Mouse (Mus musculus) hindbrain, embryonic 16.5 days (tissue): ENCODE results near the gene Olfr322. TPM values are rescaled to one million over a fixed set of nuclear protein-coding genes. Genes with fewer than 3 reads are reported as not detected.

Experiments
- ATAC-seq: fragments of 200-750 bp; cut with Nextera tagmentation; 2 replicates; pipeline ENCODE4 v1.8.0; 2017; ENCODE audit warnings: moderate TSS enrichment, moderate library complexity
- H3K27ac ChIP-seq: fragments of 300-500 bp; sonication (generic); 2 replicates; pipeline ENCODE4 v1.5.1; 2014; ENCODE audit warnings: low read depth, mild to moderate bottlenecking, control low read depth, low read length, moderate library complexity
- H3K27me3 ChIP-seq: fragments of 300-500 bp; sonication (generic); replicated peaks from 2 replicates; pipeline ENCODE4 v1.6.1; 2014; ENCODE audit warnings: low read length; ENCODE audit not compliant: control insufficient read depth, insufficient read depth
- H3K36me3 ChIP-seq: fragments of 300-500 bp; sonication (generic); 2 replicates; pipeline ENCODE4 v1.6.1; 2014; ENCODE audit warnings: mild to moderate bottlenecking, low read length, moderate library complexity, mixed read lengths; ENCODE audit not compliant: control insufficient read depth, insufficient read depth
- H3K4me1 ChIP-seq: fragments of 300-500 bp; sonication (generic); 2 replicates; pipeline ENCODE4 v1.6.1; 2014; ENCODE audit warnings: low read depth, low read length; ENCODE audit not compliant: control insufficient read depth, insufficient read depth
- H3K4me2 ChIP-seq: fragments of 300-500 bp; sonication (generic); 2 replicates; pipeline ENCODE4 v1.6.1; 2014; ENCODE audit warnings: mild to moderate bottlenecking, low read length, control low read depth, moderate library complexity
- H3K4me3 ChIP-seq: fragments of 300-500 bp; sonication (generic); 2 replicates; pipeline ENCODE4 v1.5.1; 2014; ENCODE audit warnings: mild to moderate bottlenecking, low read length, control low read depth, moderate library complexity
- H3K9ac ChIP-seq: fragments of 300-500 bp; sonication (generic); 2 replicates; pipeline ENCODE4 v1.6.1; 2014; ENCODE audit warnings: low read depth, mild to moderate bottlenecking, control low read depth, low read length, moderate library complexity
- H3K9me3 ChIP-seq: fragments of 300-500 bp; sonication (generic); 2 replicates; pipeline ENCODE4 v1.6.1; 2014; ENCODE audit warnings: mild to moderate bottlenecking, low read length, moderate library complexity; ENCODE audit not compliant: control insufficient read depth
- WGBS: fragments of 180-500 bp; shearing (Covaris S2); extraction: QIAGEN DNeasy Blood & Tissue Kit; methylation state at CpG from one replicate; pipeline ENCODE4 v1.1.7; 2014; 5-methylcytosine and 5-hydroxymethylcytosine counted together
- polyA plus RNA-seq: library from polyadenylated mRNA; unstranded; fragments of >200 nt; fragmentation: Nextera tagmentation; extraction: Ambion mirVana; gene quantifications from 2 replicates; pipeline ENCODE4 v1.2.1, GENCODE M21; 2015

Gene Olfr322
- polyA plus RNA-seq, 1 experiment from 2014 or later, result not detected

DNA sequence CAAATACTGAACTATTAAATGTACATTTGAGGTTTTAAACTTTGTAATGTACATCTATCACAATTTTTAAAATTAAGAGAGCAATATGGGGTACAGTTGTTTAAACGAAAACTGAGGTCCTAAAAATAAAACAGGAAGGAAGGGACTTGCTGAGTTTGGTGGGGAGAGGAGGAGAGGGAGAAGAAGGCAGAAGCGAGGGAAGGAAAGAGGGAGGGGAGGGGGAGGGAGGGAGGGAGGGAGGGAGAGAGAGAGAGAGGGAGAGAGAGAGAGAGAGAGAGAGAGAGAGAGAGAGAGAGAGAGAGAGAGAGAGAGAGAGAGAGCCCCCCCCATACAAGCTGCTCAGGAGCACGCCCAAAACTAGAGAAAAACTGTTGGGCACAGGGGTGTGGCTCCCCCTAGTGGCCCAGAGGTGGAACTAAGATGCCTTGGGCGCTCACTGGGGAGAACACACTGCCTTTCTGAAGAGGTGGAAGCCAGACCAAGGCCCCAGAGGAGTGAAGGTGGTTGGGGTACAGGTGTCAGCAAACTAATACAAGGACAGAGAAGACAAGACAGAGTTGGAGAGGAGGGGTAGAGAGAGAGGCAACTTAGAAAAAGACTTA, 22.1 kb upstream of the Olfr322 start:
- no peak for ATAC-seq

GRCm38 (mm10) chr11:58638176-58638701, 20.3 kb upstream of the Olfr322 start:
- H3K4me2 ChIP-seq, result no peak overlapping the region
- H3K4me1 ChIP-seq, result peaks cover 5% of the 10 kb centered on the region
- H3K27me3 ChIP-seq, result peaks cover 5% of the 10 kb centered on the region; the same call in 1 of the 2 replicates
- H3K9ac ChIP-seq, result no peak overlapping the region
- no peaks in the 10 kb centered on the region for H3K9me3 ChIP-seq
- no peaks in the 10 kb centered on the region for H3K36me3 ChIP-seq
- 69% methylated on average over 7 of the region's 7 CpGs for WGBS
- no peak overlapping the region for H3K27ac ChIP-seq
- no peak overlapping the region for H3K4me3 ChIP-seq
- ATAC-seq, result no peak

More for the DNA sequence above, 22.1 kb upstream of the Olfr322 start:
- Histone ChIP-seq H3K27me3 (peaks cover under 1% of the 10 kb centered on the region; the same call in 1 of the 2 replicates), H3K9me3 (no peaks in the 10 kb centered on the region), H3K4me2 (no peak overlapping the region), H3K4me1 (peaks cover 5% of the 10 kb centered on the region), H3K27ac (no peak overlapping the region), H3K9ac (no peak overlapping the region), H3K4me3 (no peak overlapping the region), H3K36me3 (no peaks in the 10 kb centered on the region)
- 27% methylated on average over 4 of the region's 4 CpGs for WGBS

DNA sequence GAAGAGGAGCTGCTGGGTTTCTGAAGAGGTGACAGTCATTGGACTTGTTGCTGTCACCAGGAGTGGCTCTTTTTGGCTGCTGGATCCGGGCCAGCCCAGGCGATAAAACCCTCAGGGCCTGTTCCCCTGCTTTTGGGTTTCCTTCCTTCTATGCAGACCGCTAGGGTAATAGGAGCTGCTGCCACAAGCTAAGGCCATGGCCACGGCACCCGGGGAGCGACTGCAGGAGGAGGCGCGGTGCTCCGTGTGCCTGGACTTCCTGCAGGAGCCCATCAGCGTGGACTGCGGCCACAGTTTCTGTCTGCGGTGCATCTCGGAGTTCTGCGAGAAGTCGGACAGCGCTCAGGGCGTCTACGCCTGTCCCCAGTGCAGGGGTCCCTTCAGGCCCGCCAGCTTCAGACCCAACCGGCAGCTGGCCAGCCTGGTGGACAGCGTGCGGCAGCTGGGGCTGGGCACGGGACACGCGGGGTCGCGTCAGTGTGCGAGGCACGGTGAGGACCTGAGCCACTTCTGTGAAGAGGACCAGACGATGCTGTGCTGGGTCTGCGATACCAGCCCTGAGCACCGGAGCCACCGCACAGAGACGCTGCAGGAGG, 18.2 kb upstream of the Olfr322 start, which contains the start of gene Trim58:
Trim58 (plus strand) TSS at position 194 of the 596 bp plus-strand sequence.
- Histone ChIP-seq H3K4me3 (peak within 1 kb of the TSS; percentile 52), H3K4me1 (peaks cover 5% of the 10 kb centered on the region), H3K9ac (peak within 1 kb of the TSS; percentile 58), H3K9me3 (no peaks in the 10 kb centered on the region), H3K36me3 (no peaks in the 10 kb centered on the region), H3K27ac (no peak within 1 kb of the TSS), H3K4me2 (peak within 1 kb of the TSS; percentile 98), H3K27me3 (peaks cover 5% of the 10 kb centered on the region; the same call in 1 of the 2 replicates)
- peak; percentile 74 for ATAC-seq
- WGBS, result 3% methylated on average over 34 of the region's 34 CpGs

GRCm38 (mm10) chr11:58641057-58641456, 17.5 kb upstream of the Olfr322 start:
- H3K27me3 ChIP-seq, result peaks cover 5% of the 10 kb centered on the region; the same call in 1 of the 2 replicates
- H3K36me3 ChIP-seq, result no peaks in the 10 kb centered on the region
- H3K4me2 ChIP-seq, result peak overlapping the region; percentile 98
- peak overlapping the region; percentile 52 for H3K4me3 ChIP-seq
- ATAC-seq, result no peak
- WGBS, result 26% methylated on average over 14 of the region's 14 CpGs
- H3K9ac ChIP-seq, result peak overlapping the region; percentile 58; the same call in 1 of the 2 replicates
- peaks cover 5% of the 10 kb centered on the region for H3K4me1 ChIP-seq
- no peak overlapping the region for H3K27ac ChIP-seq
- H3K9me3 ChIP-seq, result no peaks in the 10 kb centered on the region

GRCm38 (mm10) chr11:58641638-58642358, 16.8 kb upstream of the Olfr322 start:
- WGBS, result 88% methylated on average over 13 of the region's 13 CpGs

DNA sequence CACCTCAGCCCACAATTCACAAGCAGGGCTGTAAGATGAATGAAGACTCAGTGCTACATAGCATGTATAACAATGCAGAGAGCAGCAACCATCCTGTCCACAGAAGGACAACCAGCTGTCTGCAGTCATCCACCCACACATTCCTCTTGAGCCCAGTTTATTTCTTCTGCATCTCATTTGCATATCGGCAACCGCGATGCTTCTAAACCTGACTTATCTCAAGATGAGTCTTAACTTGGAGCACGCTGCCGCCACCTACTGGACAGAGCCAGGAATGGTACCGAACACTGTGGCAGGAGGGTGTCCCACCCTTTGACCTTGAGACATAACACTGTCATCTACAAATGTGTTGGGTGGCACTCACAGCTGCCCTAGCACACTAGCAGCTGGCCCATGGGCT, 15.2 kb upstream of the Olfr322 start:
- Histone ChIP-seq H3K27me3 (peaks cover 5% of the 10 kb centered on the region; the same call in 1 of the 2 replicates), H3K27ac (no peak overlapping the region), H3K4me3 (no peak overlapping the region), H3K4me2 (no peak overlapping the region), H3K9me3 (no peaks in the 10 kb centered on the region), H3K4me1 (peaks cover 5% of the 10 kb centered on the region), H3K36me3 (no peaks in the 10 kb centered on the region), H3K9ac (no peak overlapping the region)
- no peak for ATAC-seq
- WGBS, result 37% methylated on average over 6 of the region's 6 CpGs

More at GRCm38 (mm10) chr11:58641638-58642358, 16.8 kb upstream of the Olfr322 start:
- peaks cover 5% of the 10 kb centered on the region for H3K4me1 ChIP-seq
- no peaks in the 10 kb centered on the region for H3K9me3 ChIP-seq
- peaks cover 5% of the 10 kb centered on the region; the same call in 1 of the 2 replicates for H3K27me3 ChIP-seq
- H3K27ac ChIP-seq, result no peak overlapping the region
- no peak overlapping the region for H3K4me2 ChIP-seq
- ATAC-seq, result no peak
- H3K9ac ChIP-seq, result no peak overlapping the region
- no peak overlapping the region for H3K4me3 ChIP-seq
- no peaks in the 10 kb centered on the region for H3K36me3 ChIP-seq

DNA sequence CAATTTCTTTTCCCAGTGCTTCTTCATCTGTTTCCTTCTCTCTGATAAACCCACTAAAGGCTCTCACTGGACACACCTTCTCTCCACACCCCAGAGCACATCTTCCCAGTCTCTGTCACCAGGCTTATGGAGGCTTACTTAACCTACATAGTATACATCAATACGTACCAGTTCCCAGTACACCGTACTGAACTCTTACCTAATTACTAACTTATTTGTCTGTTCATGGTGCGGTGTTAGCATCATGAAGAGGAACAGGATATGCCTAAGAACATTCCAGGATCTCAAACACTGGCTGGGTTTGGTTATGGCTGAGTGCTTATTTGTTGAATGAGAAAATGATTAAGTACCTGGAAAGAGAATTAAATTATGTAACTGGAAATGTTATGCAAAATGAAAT, 3.4 kb upstream of the Olfr322 start:
- Histone ChIP-seq H3K9ac (no peak overlapping the region), H3K27ac (no peak overlapping the region), H3K27me3 (no peaks in the 10 kb centered on the region), H3K4me3 (no peak overlapping the region), H3K4me2 (no peak overlapping the region), H3K36me3 (no peaks in the 10 kb centered on the region), H3K4me1 (no peaks in the 10 kb centered on the region), H3K9me3 (no peaks in the 10 kb centered on the region)
- WGBS, result 89% methylated on average over 3 of the region's 3 CpGs
- no peak for ATAC-seq

DNA sequence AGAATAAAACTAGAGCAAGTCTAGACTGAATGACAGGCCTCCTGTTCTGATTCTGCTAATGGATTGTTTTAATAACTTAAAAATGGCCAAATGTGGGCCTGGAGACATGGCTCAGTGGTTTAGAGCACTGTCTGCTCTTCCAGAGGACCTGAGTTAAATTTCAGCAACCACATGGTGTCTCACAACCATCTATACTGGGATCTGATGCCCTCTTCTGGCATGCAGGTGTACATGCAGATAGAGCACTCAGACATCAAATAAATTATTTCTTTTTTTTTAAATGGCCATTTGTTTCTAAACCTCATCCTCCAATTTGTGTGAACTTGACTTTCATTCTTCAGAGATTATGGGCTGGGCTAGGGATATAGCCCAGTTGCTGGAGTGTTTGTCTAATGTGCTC, 10.7 kb downstream of the Olfr322 start:
- H3K9me3 ChIP-seq, result no peaks in the 10 kb centered on the region

GRCm38 (mm10) chr11:58671825-58672224, 13.2 kb downstream of the Olfr322 start:
- WGBS, result 49% methylated on average over 4 of the region's 4 CpGs
- no peaks in the 10 kb centered on the region for H3K36me3 ChIP-seq
- H3K9me3 ChIP-seq, result no peaks in the 10 kb centered on the region
- no peak overlapping the region for H3K4me3 ChIP-seq
- ATAC-seq, result no peak
- H3K4me1 ChIP-seq, result no peaks in the 10 kb centered on the region
- no peak overlapping the region for H3K4me2 ChIP-seq
- no peak overlapping the region for H3K27ac ChIP-seq
- no peaks in the 10 kb centered on the region for H3K27me3 ChIP-seq
- H3K9ac ChIP-seq, result no peak overlapping the region

More for the DNA sequence above, 10.7 kb downstream of the Olfr322 start:
- Histone ChIP-seq H3K27ac (no peak overlapping the region), H3K9ac (no peak overlapping the region), H3K4me1 (no peaks in the 10 kb centered on the region), H3K4me3 (no peak overlapping the region), H3K27me3 (no peaks in the 10 kb centered on the region), H3K4me2 (no peak overlapping the region), H3K36me3 (no peaks in the 10 kb centered on the region)
- no peak for ATAC-seq
